Mouse (Mus musculus) WW6 (cell line): ENCODE data around the gene Slc5a10.

Experiments
- DNase-seq: peaks from one replicate; pipeline ENCODE4 v3.0.0-alpha.2; 2013; ENCODE audit warnings: low read depth, low spot score

Slc5a10 gene

GRCm38 (mm10) chr11:61669492-61670490, 50.8 kb downstream of the Slc5a10 start:
- DNase-seq: no peak

- DNase-seq: no peak
These were observed 52.8 kb downstream of the Slc5a10 start for GRCm38 (mm10) chr11:61667782-61668181.

GRCm38 (mm10) chr11:61667248-61667647, 53.4 kb downstream of the Slc5a10 start:
- DNase-seq: no peak

- no peak for DNase-seq
These were observed 54.4 kb downstream of the Slc5a10 start for GRCm38 (mm10) chr11:61665991-61666799.

GRCm38 (mm10) chr11:61665401-61665800, 55.2 kb downstream of the Slc5a10 start:
- DNase-seq: no peak

- DNase-seq: no peak
These were observed 58.4 kb downstream of the Slc5a10 start for GRCm38 (mm10) chr11:61662189-61662588.

GRCm38 (mm10) chr11:61660806-61661392, 59.7 kb downstream of the Slc5a10 start:
- no peak for DNase-seq

- no peak for DNase-seq
These were observed 60.6 kb downstream of the Slc5a10 start for GRCm38 (mm10) chr11:61660001-61660400.

GRCm38 (mm10) chr11:61659011-61659858, 61.4 kb downstream of the Slc5a10 start:
- DNase-seq: no peak

- no peak for DNase-seq
These were observed 62.2 kb downstream of the Slc5a10 start for GRCm38 (mm10) chr11:61658360-61658922.

GRCm38 (mm10) chr11:61657432-61657831, 63.2 kb downstream of the Slc5a10 start:
- no peak for DNase-seq

GRCm38 (mm10) chr11:61656148-61656850, 64.3 kb downstream of the Slc5a10 start:
- DNase-seq: no peak

- no peak for DNase-seq
These were observed 65.0 kb downstream of the Slc5a10 start for GRCm38 (mm10) chr11:61655649-61656048.

- no peak for DNase-seq
These were observed 65.8 kb downstream of the Slc5a10 start for GRCm38 (mm10) chr11:61654786-61655311.

- no peak for DNase-seq
These were observed 67.1 kb downstream of the Slc5a10 start for GRCm38 (mm10) chr11:61653568-61653967.

GRCm38 (mm10) chr11:61652686-61653447, 67.8 kb downstream of the Slc5a10 start, which contains the start of gene Grap:
Grap (plus strand) TSS chr11:61653265.
- no peak for DNase-seq

GRCm38 (mm10) chr11:61652216-61652615, 68.4 kb downstream of the Slc5a10 start:
- DNase-seq: no peak

GRCm38 (mm10) chr11:61650470-61651265, 70.0 kb downstream of the Slc5a10 start:
- no peak for DNase-seq
